Mouse (Mus musculus): Measurements from ENCODE around the gene Dock3. TPM values are rescaled to one million over a fixed set of nuclear protein-coding genes. Genes with fewer than 3 reads are reported as not detected.

Gene Dock3
- polyA plus RNA-seq, 1 experiment from 2014 or later = 0.64 TPM

- 83% methylated on average over 3 of the region's 3 CpGs for WGBS
- peaks cover 57% of the 10 kb centered on the region for H3K4me1 ChIP-seq
Measured at GRCm38 (mm10) chr9:106883085-106883484, 348.6 kb downstream of the Dock3 start.

GRCm38 (mm10) chr9:106882176-106882575, 349.5 kb downstream of the Dock3 start:
- Histone ChIP-seq H3K9ac (no peak overlapping the region), H3K4me1 (peaks cover 48% of the 10 kb centered on the region), H3K27ac (no peak overlapping the region), H3K36me3 (peaks cover 71% of the 10 kb centered on the region), H3K9me3 (no peaks in the 10 kb centered on the region), H3K4me3 (no peak overlapping the region), H3K27me3 (no peaks in the 10 kb centered on the region), H3K4me2 (replicated peaks) (no peak overlapping the region)
- 72% methylated on average over 4 of the region's 4 CpGs for WGBS
- no peak for ATAC-seq (ENCODE audit: low FRiP score, low read depth)

More at GRCm38 (mm10) chr9:106883085-106883484, 348.6 kb downstream of the Dock3 start:
- no peaks in the 10 kb centered on the region for H3K27me3 ChIP-seq
- H3K36me3 ChIP-seq = peaks cover 66% of the 10 kb centered on the region
- ATAC-seq (ENCODE audit: low FRiP score, low read depth) = no peak
- H3K4me2 ChIP-seq (replicated peaks) = peak overlapping the region; percentile 97
- H3K9me3 ChIP-seq = no peaks in the 10 kb centered on the region
- peak overlapping the region; percentile 22 for H3K4me3 ChIP-seq
- H3K27ac ChIP-seq = no peak overlapping the region
- H3K9ac ChIP-seq = peak overlapping the region; percentile 35; the same call in 1 of the 2 replicates

- Histone ChIP-seq H3K4me3 (no peak overlapping the region), H3K27me3 (no peaks in the 10 kb centered on the region), H3K9ac (no peak overlapping the region), H3K4me2 (replicated peaks) (no peak overlapping the region), H3K4me1 (peaks cover 48% of the 10 kb centered on the region), H3K9me3 (no peaks in the 10 kb centered on the region), H3K27ac (no peak overlapping the region), H3K36me3 (peaks cover 80% of the 10 kb centered on the region)
- 61% methylated on average over 4 of the region's 4 CpGs for WGBS
- no peak for ATAC-seq (ENCODE audit: low FRiP score, low read depth)
Measured at GRCm38 (mm10) chr9:106881071-106881755, 350.5 kb downstream of the Dock3 start.

- Histone ChIP-seq H3K9ac (no peak overlapping the region), H3K4me1 (peaks cover 35% of the 10 kb centered on the region), H3K27ac (no peak overlapping the region), H3K4me2 (replicated peaks) (no peak overlapping the region), H3K4me3 (no peak overlapping the region), H3K36me3 (peaks cover 89% of the 10 kb centered on the region), H3K9me3 (no peaks in the 10 kb centered on the region), H3K27me3 (no peaks in the 10 kb centered on the region)
- 75% methylated on average over 4 of the region's 4 CpGs for WGBS
- ATAC-seq (ENCODE audit: low FRiP score, low read depth) = no peak
Measured at GRCm38 (mm10) chr9:106879471-106879870, 352.2 kb downstream of the Dock3 start.

GRCm38 (mm10) chr9:106876666-106877065, 355.0 kb downstream of the Dock3 start:
- Histone ChIP-seq H3K9ac (no peak overlapping the region), H3K27me3 (no peaks in the 10 kb centered on the region), H3K4me3 (no peak overlapping the region), H3K27ac (no peak overlapping the region), H3K36me3 (peaks cover 82% of the 10 kb centered on the region), H3K9me3 (no peaks in the 10 kb centered on the region), H3K4me1 (peaks cover 8% of the 10 kb centered on the region), H3K4me2 (replicated peaks) (no peak overlapping the region)
- 78% methylated on average over 3 of the region's 3 CpGs for WGBS
- ATAC-seq (ENCODE audit: low FRiP score, low read depth) = no peak

- H3K9me3 ChIP-seq = no peaks in the 10 kb centered on the region
- 87% methylated on average over 5 of the region's 5 CpGs for WGBS
- no peaks in the 10 kb centered on the region for H3K4me1 ChIP-seq
- no peak overlapping the region for H3K27ac ChIP-seq
- no peak overlapping the region for H3K4me3 ChIP-seq
- ATAC-seq (ENCODE audit: low FRiP score, low read depth) = no peak
- H3K27me3 ChIP-seq = no peaks in the 10 kb centered on the region
- peaks cover 76% of the 10 kb centered on the region for H3K36me3 ChIP-seq
- no peak overlapping the region for H3K4me2 ChIP-seq (replicated peaks)
- no peak overlapping the region for H3K9ac ChIP-seq
Measured at GRCm38 (mm10) chr9:106874216-106874615, 357.5 kb downstream of the Dock3 start.

GRCm38 (mm10) chr9:106858036-106858435, 373.7 kb downstream of the Dock3 start:
- H3K36me3 ChIP-seq = peaks cover 75% of the 10 kb centered on the region
- 93% methylated on average over 11 of the region's 11 CpGs for WGBS

GRCm38 (mm10) chr9:106856664-106857063, 375.0 kb downstream of the Dock3 start:
- H3K9ac ChIP-seq = no peak overlapping the region
- no peaks in the 10 kb centered on the region for H3K27me3 ChIP-seq
- H3K4me2 ChIP-seq (replicated peaks) = no peak overlapping the region
- H3K4me1 ChIP-seq = no peaks in the 10 kb centered on the region
- peaks cover 74% of the 10 kb centered on the region for H3K36me3 ChIP-seq
- H3K27ac ChIP-seq = no peak overlapping the region
- no peaks in the 10 kb centered on the region for H3K9me3 ChIP-seq
- 88% methylated on average over 3 of the region's 3 CpGs for WGBS
- ATAC-seq (ENCODE audit: low FRiP score, low read depth) = no peak
- H3K4me3 ChIP-seq = no peak overlapping the region

More at GRCm38 (mm10) chr9:106858036-106858435, 373.7 kb downstream of the Dock3 start:
- Histone ChIP-seq H3K4me2 (replicated peaks) (no peak overlapping the region), H3K9me3 (no peaks in the 10 kb centered on the region), H3K9ac (no peak overlapping the region), H3K4me3 (no peak overlapping the region), H3K27ac (no peak overlapping the region), H3K4me1 (no peaks in the 10 kb centered on the region), H3K27me3 (no peaks in the 10 kb centered on the region)
- no peak for ATAC-seq (ENCODE audit: low FRiP score, low read depth)

Small RNA genes lying within 50 kb of the gene (microRNA-seq; reads per million reads assigned to microRNA genes)
- not detected for gene Gm22238

Other genes starting within 250 kb of the Dock3 start
- 6.3 and 6.7 TPM in 2 replicates for gene Mapkapk3, start 58.0 kb upstream of the Dock3 start, polyA plus RNA-seq (2015; fragmentation: Nextera tagmentation; extraction: Ambion mirVana)
- gene Cish, start 64.1 kb upstream of the Dock3 start, polyA plus RNA-seq (2015; fragmentation: Nextera tagmentation; extraction: Ambion mirVana) = 9.8 and 9.9 TPM in 2 replicates
- 12.6 and 14.4 TPM in 2 replicates for gene Hemk1, start 106.4 kb upstream of the Dock3 start, polyA plus RNA-seq (2015; fragmentation: Nextera tagmentation; extraction: Ambion mirVana)
- gene 6430571L13Rik, start 108.7 kb upstream of the Dock3 start, polyA plus RNA-seq (2015; fragmentation: Nextera tagmentation; extraction: Ambion mirVana) = 1.1 TPM in 2 replicates
- gene Cacna2d2, start 167.7 kb upstream of the Dock3 start, polyA plus RNA-seq (2015; fragmentation: Nextera tagmentation; extraction: Ambion mirVana) = 0.56 and 0.68 TPM in 2 replicates